ENCODE assay signal across 22 mouse cellular contexts in genomic region chr4:33273437-33273836, GRCm38 (mm10). TPM values are rescaled to one million over a fixed set of nuclear protein-coding genes. Genes with fewer than 3 reads are reported as not detected.
A peak's percentile ranks its signal among the peaks of the same experiment; 100 is the strongest.
DNase-seq lines count a peak whose midpoint lies in the region; TF ChIP-seq lines count a peak whose summit lies in the region.
"Had no signal": no experiment of that assay in that cellular context is flagged by ENCODE, and none has a peak within 500 bp of the region (broad histone marks: within the 10 kb centered on the region; RNA-seq: fewer than 3 reads in every experiment).

No protein-coding gene starts in this region.

- H3K27me3 ChIP-seq in CH12.LX (replicated peaks): no peaks in the 10 kb centered on the region
- H3K27me3 ChIP-seq: hindbrain, embryonic 12.5 days; hindbrain, embryonic 15.5 days; Patski had no signal

- TF ChIP-seq RAD21 in CH12.LX (IDR thresholded peaks at IDR 0.05; ENCODE audit: low read depth, low read length): no peak

- DNase-seq in urinary bladder, postnatal 14 days (ENCODE audit: low spot score): peak; percentile 42
- no peak for DNase-seq in urinary bladder, postnatal 25 days (ENCODE audit: low spot score)
- no peak for DNase-seq in CH12.LX (ENCODE audit: extremely low read depth)
- DNase-seq in naive thymus-derived CD4-positive, alpha-beta T cell, adult 2 months (ENCODE audit: low read depth): peak; percentile 54
- no peak for DNase-seq in frontal cortex, postnatal 36 days (ENCODE audit: low spot score in 2 of 2)
- no peak for DNase-seq in Muller cell, postnatal 12 days (ENCODE audit: inconsistent ontology term)
- no peak for DNase-seq in left cerebral cortex, postnatal 14 days (ENCODE audit: low spot score in 2 of 2)
- DNase-seq: adrenal gland, adult 2 months; adrenal gland, postnatal 36 days; B cell, adult 2 months; cerebellum, adult 18-20 months; cerebellum, adult 9-10 months; cerebellum, postnatal 14 days; forebrain, postnatal 0 days; gastrocnemius, postnatal 10 days; heart, adult 11 months; kidney, adult 18-20 months had no signal

- peaks cover 12 to 31% of the 10 kb centered on the region in 2 experiments for H3K4me1 ChIP-seq in CH12.LX (ENCODE audit: control insufficient read depth in 1 of 2, insufficient read depth in 2 of 2)
- no peaks in the 10 kb centered on the region for H3K4me1 ChIP-seq in embryonic fibroblast, embryonic 13.5 days (ENCODE audit: control insufficient read depth, insufficient read depth, low read length)
- H3K4me1 ChIP-seq: hindbrain, embryonic 12.5 days; hindbrain, embryonic 15.5 days had no signal

- H3K36me3 ChIP-seq in CH12.LX (replicated peaks in 1 of 2; ENCODE audit: control insufficient read depth in 1 of 2, insufficient read depth in 1 of 2, low read length in 1 of 2): peaks cover 0 to 7% of the 10 kb centered on the region in 2 experiments
- H3K36me3 ChIP-seq: hindbrain, embryonic 12.5 days; hindbrain, embryonic 15.5 days had no signal

- H3K4me3 ChIP-seq in CH12.LX (replicated peaks in 1 of 3; ENCODE audit: low read depth in 2 of 3, low read length in 2 of 3, poor library complexity in 1 of 3): no peak overlapping the region
- no peak overlapping the region for H3K4me3 ChIP-seq in embryonic fibroblast, embryonic 13.5 days (ENCODE audit: insufficient read depth, low read length)
- H3K4me3 ChIP-seq: hindbrain, embryonic 12.5 days; hindbrain, embryonic 15.5 days had no signal

- H3K27ac ChIP-seq in CH12.LX (ENCODE audit: insufficient read depth, low read depth): no peak overlapping the region
- H3K27ac ChIP-seq in embryonic fibroblast, embryonic 13.5 days (ENCODE audit: insufficient read depth, low read length): peak overlapping the region; percentile 37; the same call in 1 of the 2 replicates
- H3K27ac ChIP-seq: hindbrain, embryonic 12.5 days; hindbrain, embryonic 15.5 days had no signal

- H3K9ac ChIP-seq in CH12.LX (ENCODE audit: insufficient read depth, low read depth): no peak overlapping the region
- H3K9ac ChIP-seq: forebrain, postnatal 0 days; hindbrain, embryonic 12.5 days; hindbrain, embryonic 15.5 days had no signal

- no peak for TF ChIP-seq POLR2A in CH12.LX (IDR thresholded peaks at IDR 0.05; ENCODE audit: low read depth, low read length)
- TF ChIP-seq POLR2A in embryonic fibroblast, embryonic 13.5 days (IDR thresholded peaks at IDR 0.05; ENCODE audit: low read depth, low read length): no peak

- H3K79me2 ChIP-seq in CH12.LX (replicated peaks; ENCODE audit: control insufficient read depth, extremely low read depth, insufficient read depth, poor library complexity, severe bottlenecking): no peaks in the 10 kb centered on the region

- in situ Hi-C loops in CH12.LX (cut with MboI; ENCODE audit: low pct_ligation_motif_present, low pct_unique_long_range_greater_than_20kb, low sequenced_read_pairs): loop anchor here (5.0 kb wide), 1 partner anchor 36 kb away; no protein-coding TSS in a partner anchor

- TF ChIP-seq CTCF in CH12.LX (conservative IDR thresholded peaks at IDR 0.05 in 1 of 2, IDR thresholded peaks at IDR 0.05 in 1 of 2; ENCODE audit: low read depth in 2 of 2, low read length in 2 of 2): no peak
- no peak for TF ChIP-seq CTCF in embryonic fibroblast, embryonic 13.5 days (IDR thresholded peaks at IDR 0.05; ENCODE audit: borderline replicate concordance, insufficient read depth, low read length)

- intact Hi-C loops in left cerebral cortex, postnatal 14 days (cut with DNase I): no loop called here

- peak; percentile 59 for TF ChIP-seq EP300 in CH12.LX (IDR thresholded peaks at IDR 0.05; ENCODE audit: low read length)

- dilution Hi-C loops in CH12.LX (cut with MboI; ENCODE audit: extremely low pct_ligation_motif_present, extremely low pct_unique_long_range_greater_than_20kb, low sequenced_read_pairs): no loop called here

- H3K4me2 ChIP-seq in CH12.LX (ENCODE audit: insufficient read depth, low read depth, poor library complexity, severe bottlenecking): no peak overlapping the region
- H3K4me2 ChIP-seq: heart, embryonic 11.5 days; hindbrain, embryonic 12.5 days; hindbrain, embryonic 15.5 days had no signal

- no peaks in the 10 kb centered on the region for H3K9me3 ChIP-seq in CH12.LX (replicated peaks; ENCODE audit: low read length)
- H3K9me3 ChIP-seq: hindbrain, embryonic 12.5 days; hindbrain, embryonic 15.5 days had no signal

TF ChIP-seq in CH12.LX, 34 proteins besides CTCF, POLR2A, EP300 and RAD21:
- TF ChIP-seq NRF1 (IDR thresholded peaks at IDR 0.05; ENCODE audit: low read depth, low read length): no peak
- no peak for TF ChIP-seq E2F4 (IDR thresholded peaks at IDR 0.05; ENCODE audit: insufficient replicate concordance, low read depth, low read length)
- TF ChIP-seq MAFK (IDR thresholded peaks at IDR 0.05; ENCODE audit: insufficient replicate concordance, low read length): no peak
- TF ChIP-seq GABPA (IDR thresholded peaks at IDR 0.05; ENCODE audit: insufficient replicate concordance, low read depth, low read length): no peak
- peak; percentile 69 for TF ChIP-seq MAX (IDR thresholded peaks at IDR 0.05; ENCODE audit: low read length)
- TF ChIP-seq ZKSCAN1 (IDR thresholded peaks at IDR 0.05; ENCODE audit: borderline replicate concordance, low read depth, low read length): no peak
- no peak for TF ChIP-seq JUN (IDR thresholded peaks at IDR 0.05; ENCODE audit: insufficient read depth, low read depth, low read length)
- TF ChIP-seq MYC (IDR thresholded peaks at IDR 0.05; ENCODE audit: low read depth, low read length): peak; percentile 90
- no peak for TF ChIP-seq RCOR1 (conservative IDR thresholded peaks at IDR 0.05; ENCODE audit: low read depth, low read length)
- TF ChIP-seq CHD2 (IDR thresholded peaks at IDR 0.05; ENCODE audit: low read length): no peak
- TF ChIP-seq POLR2AphosphoS2 (IDR thresholded peaks at IDR 0.05; ENCODE audit: low read depth, low read length): no peak
- TF ChIP-seq MXI1 (IDR thresholded peaks at IDR 0.05; ENCODE audit: low read depth, low read length): no peak
- TF ChIP-seq CHD1 (IDR thresholded peaks at IDR 0.05; ENCODE audit: low read depth, low read length): peak; percentile 96
- TF ChIP-seq UBTF (IDR thresholded peaks at IDR 0.05; ENCODE audit: low read depth, low read length): no peak
- peak; percentile 39; the same call in 1 of the 2 replicates for TF ChIP-seq IRF4 (IDR thresholded peaks at IDR 0.05; ENCODE audit: low read depth, low read length)
- TF ChIP-seq MAZ (IDR thresholded peaks at IDR 0.05; ENCODE audit: low read depth, low read length): no peak
- TF ChIP-seq HCFC1 (IDR thresholded peaks at IDR 0.05; ENCODE audit: low read depth, low read length): no peak
- TF ChIP-seq SMC3 (IDR thresholded peaks at IDR 0.05; ENCODE audit: low read depth, low read length): no peak
TF ChIP-seq in CH12.LX: peak in this region for 4.

RNA-seq across cellular contexts. Expression of gene Pnrc1, which starts 16.5 kb away (rescaled TPM):
- total RNA-seq in CH12.LX (2012; rRNA removed): 15.4 and 27.8 TPM in 2 replicates
- 33.0 and 35.3 TPM in 2 replicates for total RNA-seq in CH12.LX (2014; rRNA removed)
- polyA plus RNA-seq in CH12.LX (2012; ENCODE audit: insufficient read length, low read depth): 22.6 and 32.2 TPM in 2 replicates
- polyA plus RNA-seq in embryonic fibroblast, embryonic 13.5 days (2011; ENCODE audit: insufficient read length, low read depth, missing spikeins): 50.9 and 66.6 TPM in 2 replicates
- total RNA-seq in left cerebral cortex, postnatal 14 days (2021): 100 to 1,000 TPM; 115 to 122 TPM

RNA-seq across cellular contexts. Expression of gene Rngtt, which starts 36.7 kb away (rescaled TPM):
- total RNA-seq in CH12.LX (2012; rRNA removed): 12.5 and 14.4 TPM in 2 replicates
- 16.9 and 22.1 TPM in 2 replicates for total RNA-seq in CH12.LX (2014; rRNA removed)
- polyA plus RNA-seq in CH12.LX (2012; ENCODE audit: insufficient read length, low read depth): 20.1 and 20.5 TPM in 2 replicates
- 24.9 and 30.7 TPM in 2 replicates for polyA plus RNA-seq in embryonic fibroblast, embryonic 13.5 days (2011; ENCODE audit: insufficient read length, low read depth, missing spikeins)
- total RNA-seq in left cerebral cortex, postnatal 14 days (2021): 10 to 100 TPM; 19.2 to 22.0 TPM

Comparison
In these comparisons a context has a peak if more than half of its experiments do, and no peak if none do; other contexts are left out.
1. DNase-seq: peak in urinary bladder, postnatal 14 days (single experiment) and naive thymus-derived CD4-positive, alpha-beta T cell, adult 2 months (single experiment); none in urinary bladder, postnatal 25 days (single experiment), CH12.LX (single experiment), frontal cortex, postnatal 36 days (0 of 2), Muller cell, postnatal 12 days (single experiment) and left cerebral cortex, postnatal 14 days (0 of 2).